Mouse (Mus musculus) C2C12 (cell line): ENCODE results near the gene Copg2.

Experiments used
- CTCF ChIP-seq: IDR thresholded peaks from one replicate; pipeline ENCODE4 v1.5.1; 2011; ENCODE audit not compliant: control insufficient read depth, insufficient read depth, insufficient read length
- USF1 ChIP-seq: IDR thresholded peaks from one replicate; pipeline ENCODE4 v1.6.1; 2011; ENCODE audit warnings: low read depth, mild to moderate bottlenecking, control low read depth, moderate library complexity

DNA sequence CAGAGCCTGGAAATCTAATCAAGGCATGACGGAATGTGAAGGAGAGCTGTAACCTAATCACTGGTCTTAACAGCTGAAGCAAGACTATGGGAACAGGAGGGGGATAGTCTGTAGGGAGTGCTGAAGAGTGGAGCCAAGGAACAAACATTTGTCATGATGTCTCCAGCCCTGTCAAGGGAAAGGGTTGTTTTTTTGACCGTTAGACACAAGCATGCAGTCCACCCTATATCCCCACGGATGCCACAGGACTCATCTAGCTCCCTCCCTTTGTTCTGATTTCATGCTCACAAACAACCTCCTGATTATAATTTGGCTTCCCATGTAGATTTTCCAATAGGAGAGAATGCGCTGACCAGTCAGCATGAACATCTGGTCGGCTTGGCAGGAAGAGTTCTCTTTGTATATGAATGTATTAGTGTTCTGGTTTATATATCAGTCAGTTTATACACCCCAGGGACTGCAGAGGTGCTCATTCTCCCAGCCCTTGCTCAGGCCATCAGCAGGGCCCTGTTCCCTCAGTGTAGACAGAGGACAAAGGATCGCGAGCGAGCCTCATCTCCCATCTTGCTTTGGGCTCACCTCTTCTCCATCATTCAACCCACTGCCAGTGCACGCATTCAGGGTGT lies 192.5 kb downstream of the Copg2 start:
- no peak for TF ChIP-seq CTCF
- TF ChIP-seq USF1, result no peak
